Mouse (Mus musculus): ENCODE measurements at regions not wholly inside any gene's neighbourhood (a gene's known extent, or its start where the extent isn't known, plus 50 kb on each side); places are given as distances from the start of the nearest gene placed in this dataset.
"Not testable (repeated sequence)": the region's sequence is repeated elsewhere in the genome, so short reads cannot be mapped to it uniquely, and the experiment has no call there.

GRCm38 (mm10) chr12:32122915-32123314 lies 61.8 kb upstream of the Prkar2b start:
- intact Hi-C loops (cut with DNase I; ENCODE audit: low total_unique reads) = no loop called here
- no peak for DNase-seq

- intact Hi-C loops (cut with DNase I; ENCODE audit: low total_unique reads); DNase-seq: not testable (repeated sequence)
Measured at GRCm38 (mm10) chr12:32122007-32122406, 60.9 kb upstream of the Prkar2b start.

GRCm38 (mm10) chr12:32112691-32113090 lies 51.6 kb upstream of the Prkar2b start:
- intact Hi-C loops (cut with DNase I; ENCODE audit: low total_unique reads) = no loop called here
- no peak for DNase-seq

GRCm38 (mm10) chr12:32111508-32112119 lies 50.5 kb upstream of the Prkar2b start:
- no peak for DNase-seq
- intact Hi-C loops (cut with DNase I; ENCODE audit: low total_unique reads) = no loop called here

GRCm38 (mm10) chr12:32110903-32111302 lies 49.8 kb upstream of the Prkar2b start:
- peak; percentile 23 for DNase-seq
- intact Hi-C loops (cut with DNase I; ENCODE audit: low total_unique reads) = no loop called here

Data from gastrocnemius, postnatal 14 days (tissue).